Mouse (Mus musculus): ENCODE results near the gene Tram2.

- TF ChIP-seq POLR2A (IDR thresholded peaks at IDR 0.05; ENCODE audit: control insufficient read depth, low read depth, low read length), result no peak
- TF ChIP-seq CTCF (IDR thresholded peaks at IDR 0.05; ENCODE audit: control insufficient read depth, insufficient read depth, insufficient replicate concordance, low read depth, low read length), result no peak
These were observed 10.5 kb downstream of the Tram2 start for GRCm38 (mm10) chr1:21068491-21068890.

Measured in testis, adult 2 months (tissue).